Mouse (Mus musculus): ENCODE measurements at regions not wholly inside any gene's neighbourhood (a gene's known extent, or its start where the extent isn't known, plus 50 kb on each side); places are given as distances from the start of the nearest gene placed in this dataset.

DNA sequence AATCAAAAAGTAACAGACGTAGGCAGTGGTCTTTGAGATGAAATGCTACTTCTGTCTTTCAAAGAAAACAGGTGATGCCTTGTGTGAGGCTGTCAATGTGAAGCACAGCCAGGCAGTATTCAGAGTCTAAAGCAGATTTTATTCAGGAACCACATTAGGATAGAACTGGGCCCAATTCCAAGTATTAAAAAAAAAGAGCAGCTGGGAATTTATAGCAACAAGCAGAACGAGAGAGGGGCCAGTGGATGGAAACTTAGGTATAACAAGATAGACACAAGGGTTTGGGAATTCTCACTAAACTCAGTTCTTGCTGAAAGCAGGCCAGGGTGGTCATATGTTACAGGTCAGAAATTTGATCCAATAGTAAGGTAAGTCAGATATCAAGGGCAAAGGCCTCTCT is 72.6 kb downstream of the Rbmxl2 start:
- DNase-seq (ENCODE audit: low spot score), result peak; percentile 58

Measured in MN1 (cell line).